Mouse (Mus musculus) forebrain, postnatal 0 days (tissue): ENCODE data around the gene Ext2. TPM values are rescaled to one million over a fixed set of nuclear protein-coding genes. Genes with fewer than 3 reads are reported as not detected.

Source experiments
- ATAC-seq: fragments of 200-750 bp; cut with Nextera tagmentation; 2 replicates; pipeline ENCODE4 v1.8.0; 2017; ENCODE audit warnings: mild to moderate bottlenecking, moderate library complexity
- DNase-seq: peaks from one replicate; pipeline ENCODE4 v3.0.0-alpha.2; 2015
- H3K27ac ChIP-seq: fragments of 300-500 bp; sonication (generic); 2 replicates; pipeline ENCODE4 v1.5.1; 2014; ENCODE audit warnings: low read depth, mild to moderate bottlenecking, antibody characterized with exemption, low read length, moderate library complexity, mixed read lengths
- H3K27me3 ChIP-seq: fragments of 300-500 bp; sonication (generic); 2 replicates; pipeline ENCODE4 v1.6.1; 2014; ENCODE audit warnings: mild to moderate bottlenecking, low read length, mixed read lengths; ENCODE audit not compliant: insufficient read depth
- H3K36me3 ChIP-seq: fragments of 300-500 bp; sonication (generic); 2 replicates; pipeline ENCODE4 v1.6.1; 2014; ENCODE audit warnings: mild to moderate bottlenecking, moderate library complexity; ENCODE audit not compliant: insufficient read depth
- H3K4me1 ChIP-seq: fragments of 300-500 bp; sonication (generic); 2 replicates; pipeline ENCODE4 v1.6.1; 2014; ENCODE audit warnings: antibody characterized with exemption; ENCODE audit not compliant: insufficient read depth
- H3K4me2 ChIP-seq: fragments of 300-500 bp; sonication (generic); 2 replicates; pipeline ENCODE4 v1.6.1; 2014; ENCODE audit warnings: low read depth, mild to moderate bottlenecking, moderate library complexity
- H3K4me3 ChIP-seq: fragments of 300-500 bp; sonication (generic); 2 replicates; pipeline ENCODE4 v1.5.1; 2014; ENCODE audit warnings: low read depth, low read length, mixed read lengths
- H3K9ac ChIP-seq: fragments of 300-500 bp; sonication (generic); 2 replicates; pipeline ENCODE4 v1.6.1; 2014; ENCODE audit warnings: mild to moderate bottlenecking
- H3K9me3 ChIP-seq: fragments of 300-500 bp; sonication (generic); 2 replicates; pipeline ENCODE4 v1.6.1; 2016; ENCODE audit warnings: low read length
- CTCF ChIP-seq: sonication (generic); IDR thresholded peaks from 2 replicates; pipeline ENCODE4 v1.5.1; 2016; ENCODE audit warnings: antibody characterized with exemption, control low read depth, low read depth
- WGBS: fragments of 180-500 bp; shearing (Covaris S2); extraction: QIAGEN DNeasy Blood & Tissue Kit; methylation state at CpG from one replicate; pipeline ENCODE4 v1.1.7; 2014; 5-methylcytosine and 5-hydroxymethylcytosine counted together
- polyA plus RNA-seq: library from polyadenylated mRNA; unstranded; fragments of >200 nt; fragmentation: Nextera tagmentation; extraction: Ambion mirVana; gene quantifications from 2 replicates; pipeline ENCODE4 v1.2.1, GENCODE M21; 2015
- total RNA-seq: library from RNA; depleted of rRNA; stranded (reverse); fragments of >200 nt; gene quantifications from 2 replicates; pipeline ENCODE4 v1.2.3, GENCODE M21; 2014

The Ext2 gene
- total and polyA plus RNA-seq, 2 experiments from 2014 or later: 37.7 to 68.6 TPM

DNA sequence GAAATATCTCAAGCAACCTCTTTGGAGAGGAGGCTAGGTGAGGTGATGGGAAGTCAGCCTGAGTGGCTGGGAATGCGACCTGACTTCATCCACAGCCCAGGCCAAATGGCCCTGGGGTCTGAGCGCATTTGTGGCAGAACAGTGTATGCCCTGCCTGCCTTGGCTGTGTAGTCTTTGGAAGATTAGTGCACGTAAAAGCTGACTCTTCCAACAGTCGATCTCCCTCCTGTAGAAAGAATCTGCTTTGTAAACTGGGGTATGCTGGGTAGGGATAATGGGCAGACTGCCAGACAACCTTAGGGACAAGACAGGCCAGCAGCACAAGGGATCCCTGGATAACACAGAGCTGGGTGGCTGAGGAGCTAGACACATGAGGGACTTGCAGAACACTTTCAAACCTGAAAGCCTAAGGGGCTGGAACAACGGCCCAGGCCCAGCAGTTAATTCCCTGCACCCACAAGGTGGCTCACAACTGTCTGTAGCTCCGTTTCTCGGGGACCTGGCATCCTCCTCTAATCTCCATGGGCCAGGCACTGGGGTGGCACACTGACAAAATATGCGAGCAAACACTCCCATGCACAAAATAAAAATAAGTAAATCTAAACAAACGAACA lies 38.3 kb downstream of the Ext2 start:
- peaks cover 15% of the 10 kb centered on the region for H3K36me3 ChIP-seq
- TF ChIP-seq CTCF: no peak
- no peak for DNase-seq
- 0 out of 2 replicates have a peak, but pooled peaks cover 8% of the 10 kb centered on the region for H3K4me1 ChIP-seq
- no peak overlapping the region for H3K27ac ChIP-seq
- ATAC-seq: no peak
- 63% methylated on average over 9 of the region's 9 CpGs for WGBS
- H3K9me3 ChIP-seq: no peaks in the 10 kb centered on the region
- no peaks in the 10 kb centered on the region for H3K27me3 ChIP-seq
- no peak overlapping the region for H3K4me2 ChIP-seq
- H3K4me3 ChIP-seq: no peak overlapping the region
- no peak overlapping the region for H3K9ac ChIP-seq

DNA sequence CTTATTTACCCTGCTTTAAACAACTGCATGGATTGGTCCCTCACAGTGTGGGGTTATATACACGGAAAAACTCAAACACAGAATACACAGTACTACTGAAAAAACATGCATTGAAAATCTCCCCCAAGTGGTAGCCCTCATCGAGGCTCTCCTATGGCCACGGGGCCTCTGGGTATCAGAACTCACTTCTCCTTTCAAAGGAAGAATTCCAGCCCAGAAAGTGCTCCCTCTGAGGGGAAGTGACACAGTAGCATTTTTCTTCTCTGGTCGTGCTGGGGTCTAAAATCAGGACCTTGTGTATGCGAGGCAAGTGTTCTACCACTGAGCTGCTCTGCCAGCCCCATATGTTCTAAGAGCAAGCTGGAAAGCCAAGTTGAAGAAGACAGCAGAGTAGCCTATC lies 39.7 kb downstream of the Ext2 start:
- Histone ChIP-seq H3K9ac (no peak overlapping the region), H3K27me3 (no peaks in the 10 kb centered on the region), H3K4me1 (0 out of 2 replicates have a peak, but pooled peaks cover 8% of the 10 kb centered on the region), H3K36me3 (peaks cover 7% of the 10 kb centered on the region; the same call in 1 of the 2 replicates), H3K9me3 (no peaks in the 10 kb centered on the region), H3K27ac (no peak overlapping the region), H3K4me3 (no peak overlapping the region), H3K4me2 (no peak overlapping the region)
- WGBS: 68% methylated on average over 5 of the region's 5 CpGs
- ATAC-seq (no peak), DNase-seq (no peak)
- no peak for TF ChIP-seq CTCF

DNA sequence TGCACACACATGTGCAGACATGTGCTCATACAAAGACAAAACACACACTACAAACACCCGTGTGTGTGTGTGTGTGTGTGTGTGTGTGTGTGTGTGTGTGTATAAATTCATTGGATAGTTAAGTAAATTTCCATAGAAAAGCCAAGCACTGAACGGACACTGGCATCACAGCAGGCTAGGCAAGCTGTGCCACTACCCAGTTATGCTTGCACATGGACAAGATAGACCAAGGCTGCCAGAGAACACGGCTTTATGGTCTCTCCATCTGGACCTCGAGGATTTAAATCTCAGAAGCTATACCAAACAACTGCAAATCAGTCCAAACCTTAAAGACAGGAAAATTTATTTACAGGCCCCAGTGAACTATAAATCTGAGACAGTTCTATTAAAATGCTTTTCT lies 40.2 kb downstream of the Ext2 start:
- H3K9ac ChIP-seq: no peak overlapping the region
- DNase-seq (no peak), ATAC-seq (no peak)
- no peak overlapping the region for H3K4me3 ChIP-seq
- no peak overlapping the region for H3K4me2 ChIP-seq
- peaks cover 6% of the 10 kb centered on the region; the same call in 1 of the 2 replicates for H3K36me3 ChIP-seq
- no peaks in the 10 kb centered on the region for H3K27me3 ChIP-seq
- H3K27ac ChIP-seq: no peak overlapping the region
- no peak for TF ChIP-seq CTCF
- 0 out of 2 replicates have a peak, but pooled peaks cover 8% of the 10 kb centered on the region for H3K4me1 ChIP-seq
- WGBS: 76% methylated on average over 4 of the region's 4 CpGs
- H3K9me3 ChIP-seq: no peaks in the 10 kb centered on the region

DNA sequence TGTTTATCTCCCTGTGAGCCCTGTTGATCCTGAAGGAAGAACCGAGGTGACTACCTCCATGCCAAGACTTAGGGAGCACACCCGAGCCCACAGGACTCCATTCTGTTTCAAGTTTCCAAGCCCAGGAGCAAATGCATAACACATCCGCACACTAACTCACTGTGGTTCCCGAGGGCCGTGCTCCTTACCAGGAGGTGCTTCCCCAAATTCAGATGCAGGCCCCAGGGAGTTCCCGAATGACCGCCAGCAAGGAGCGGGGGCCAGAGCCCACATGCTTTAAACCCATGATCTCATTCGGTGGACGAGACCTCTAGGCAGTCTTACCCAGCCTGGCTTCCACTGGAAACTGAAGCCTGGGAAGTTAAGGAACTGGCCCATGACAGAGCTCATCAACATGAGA lies 41.8 kb downstream of the Ext2 start:
- no peak for DNase-seq

DNA sequence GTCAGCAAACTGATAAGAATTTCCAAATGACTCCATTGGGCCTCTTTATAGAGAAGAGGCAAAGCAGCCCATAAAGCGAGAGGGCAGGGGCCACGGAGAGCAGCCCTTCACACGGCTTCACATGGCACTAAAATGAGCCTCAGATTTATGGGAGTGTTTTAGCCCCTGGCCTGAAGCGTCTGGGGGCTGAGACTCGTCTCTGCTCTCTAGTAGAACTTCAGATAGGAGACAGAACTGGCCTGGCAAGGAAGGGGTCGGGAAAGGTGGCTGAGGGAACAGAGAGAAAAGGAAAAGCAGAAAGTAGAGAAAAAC lies 42.5 kb downstream of the Ext2 start:
- H3K36me3 ChIP-seq: peaks cover 6% of the 10 kb centered on the region; the same call in 1 of the 2 replicates
- H3K4me3 ChIP-seq: no peak overlapping the region
- TF ChIP-seq CTCF: no peak
- no peaks in the 10 kb centered on the region for H3K9me3 ChIP-seq
- no peak overlapping the region for H3K4me2 ChIP-seq
- H3K27ac ChIP-seq: no peak overlapping the region
- DNase-seq (no peak), ATAC-seq (no peak)
- WGBS: 78% methylated on average over 6 of the region's 6 CpGs
- H3K27me3 ChIP-seq: no peaks in the 10 kb centered on the region
- H3K9ac ChIP-seq: no peak overlapping the region
- 0 out of 2 replicates have a peak, but pooled peaks cover 3% of the 10 kb centered on the region for H3K4me1 ChIP-seq

More for the DNA sequence above, 41.8 kb downstream of the Ext2 start:
- ATAC-seq: no peak
- 79% methylated on average over 10 of the region's 10 CpGs for WGBS
- Histone ChIP-seq H3K9me3 (no peaks in the 10 kb centered on the region), H3K4me1 (0 out of 2 replicates have a peak, but pooled peaks cover 8% of the 10 kb centered on the region), H3K4me2 (no peak overlapping the region), H3K9ac (no peak overlapping the region), H3K36me3 (peaks cover 6% of the 10 kb centered on the region; the same call in 1 of the 2 replicates), H3K27ac (no peak overlapping the region), H3K27me3 (no peaks in the 10 kb centered on the region), H3K4me3 (no peak overlapping the region)
- no peak for TF ChIP-seq CTCF

DNA sequence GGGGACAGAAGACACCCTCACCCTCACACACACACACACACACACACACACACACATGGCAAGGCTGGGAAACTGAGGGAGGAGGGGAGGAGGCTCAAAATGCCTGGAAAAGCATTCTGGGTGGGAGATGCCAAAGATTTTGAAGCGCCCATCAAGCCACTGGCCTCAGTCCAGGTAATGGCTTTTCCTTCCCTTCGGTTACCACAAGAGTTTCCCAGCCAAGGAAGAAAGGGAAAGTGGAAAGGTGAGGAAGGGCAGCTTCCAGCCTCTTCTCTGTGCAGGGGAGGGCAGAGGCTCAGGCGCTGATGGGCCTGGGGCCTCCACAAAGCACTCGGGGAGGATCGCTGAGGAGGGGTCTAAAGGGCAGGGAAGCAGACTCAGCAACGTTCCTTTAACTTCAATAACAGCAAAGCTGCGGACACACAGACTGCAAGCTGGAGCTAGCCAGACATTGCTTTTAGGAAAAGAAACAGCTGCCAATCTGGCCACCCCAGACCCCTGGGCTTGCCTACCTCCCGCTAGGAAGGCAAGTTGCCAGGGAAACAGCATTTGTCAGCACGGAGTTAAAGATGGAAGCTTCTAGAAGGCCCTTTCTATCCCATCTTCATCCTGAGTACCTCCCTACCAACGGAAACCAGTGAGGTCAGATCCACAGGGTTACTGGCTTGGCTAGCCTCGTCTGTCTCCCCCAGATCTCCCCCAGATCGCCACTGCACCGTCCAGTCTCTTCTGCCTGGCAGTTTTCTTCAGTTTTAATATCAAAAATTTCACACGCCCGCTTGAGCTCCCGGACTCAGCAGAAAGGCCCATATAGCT lies 43.1 kb downstream of the Ext2 start:
- WGBS: 56% methylated on average over 16 of the region's 16 CpGs
- Histone ChIP-seq H3K4me1 (no peaks in the 10 kb centered on the region), H3K4me2 (no peak overlapping the region), H3K27ac (no peak overlapping the region), H3K9ac (no peak overlapping the region), H3K9me3 (no peaks in the 10 kb centered on the region), H3K36me3 (peaks cover 6% of the 10 kb centered on the region; the same call in 1 of the 2 replicates), H3K27me3 (no peaks in the 10 kb centered on the region), H3K4me3 (no peak overlapping the region)
- no peak for ATAC-seq
- DNase-seq: no peak
- no peak for TF ChIP-seq CTCF

DNA sequence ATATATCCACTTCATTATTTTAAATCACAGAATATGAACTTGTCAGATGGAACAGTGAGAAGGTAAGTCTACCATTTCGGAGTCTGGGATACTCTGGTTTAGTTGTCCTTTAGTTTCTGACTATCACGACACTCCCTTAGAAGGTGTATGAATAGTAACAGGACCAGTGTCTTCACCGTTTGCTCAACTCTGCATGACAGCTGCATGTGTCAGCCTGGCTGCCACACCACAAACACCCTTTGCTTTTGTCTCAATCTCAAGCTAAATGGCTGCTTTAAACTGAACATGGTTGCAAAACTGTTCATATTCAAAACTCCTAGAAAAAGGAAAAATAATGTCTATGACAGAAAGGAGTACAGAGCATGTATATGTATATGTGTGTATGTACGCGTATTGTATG lies 43.8 kb downstream of the Ext2 start:
- WGBS: 82% methylated on average over 5 of the region's 5 CpGs
- no peak overlapping the region for H3K4me3 ChIP-seq
- no peaks in the 10 kb centered on the region for H3K27me3 ChIP-seq
- no peak overlapping the region for H3K4me2 ChIP-seq
- no peaks in the 10 kb centered on the region for H3K4me1 ChIP-seq
- no peak overlapping the region for H3K27ac ChIP-seq
- peaks cover 2% of the 10 kb centered on the region; the same call in 1 of the 2 replicates for H3K36me3 ChIP-seq
- ATAC-seq (no peak), DNase-seq (no peak)
- no peak overlapping the region for H3K9ac ChIP-seq
- H3K9me3 ChIP-seq: no peaks in the 10 kb centered on the region
- no peak for TF ChIP-seq CTCF
